27 mouse cellular contexts compared by ENCODE assay signal in the genomic region with DNA sequence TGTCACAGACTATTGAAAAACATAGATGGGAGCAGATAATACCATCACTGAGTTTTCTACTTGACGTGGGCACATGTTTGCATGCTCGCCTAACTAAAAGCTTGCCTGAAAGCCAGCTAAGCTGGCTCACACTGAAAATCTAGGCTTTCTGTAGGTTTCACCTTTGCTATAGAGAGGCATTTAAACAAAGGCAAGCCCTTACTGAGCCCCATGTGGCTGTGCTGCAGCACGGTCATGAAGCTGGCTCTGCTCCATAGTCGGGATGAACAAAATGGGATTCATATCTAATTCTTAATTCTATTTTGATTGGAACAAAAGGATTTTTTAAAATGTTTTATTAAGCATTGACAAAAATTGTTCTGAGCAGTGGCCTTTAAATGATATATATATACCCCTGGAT.
DNase-seq lines count a peak whose midpoint lies in the region; ATAC-seq and TF ChIP-seq lines count a peak whose summit lies in the region.
"Had no signal": no experiment of that assay in that cellular context is flagged by ENCODE, and none has a peak within 500 bp of the region (broad histone marks: within the 10 kb centered on the region; RNA-seq: fewer than 3 reads in every experiment).

No protein-coding gene starts in this region.

- H3K9me3 ChIP-seq in forebrain, embryonic 14.5 days (replicated peaks; ENCODE audit: control insufficient read depth, low read length), result no peaks in the 10 kb centered on the region
- H3K9me3 ChIP-seq in forebrain, embryonic 11.5 days (ENCODE audit: control insufficient read depth, low read length), result no peaks in the 10 kb centered on the region
- H3K9me3 ChIP-seq in kidney, embryonic 14.5 days (ENCODE audit: control insufficient read depth, low read length), result no peaks in the 10 kb centered on the region
- H3K9me3 ChIP-seq: forebrain, embryonic 10.5 days; G1E; heart, embryonic 12.5 days; heart, embryonic 15.5 days had no signal

- no peaks in the 10 kb centered on the region for H3K4me1 ChIP-seq in forebrain, embryonic 14.5 days (ENCODE audit: control insufficient read depth, insufficient read depth, low read length)
- no peaks in the 10 kb centered on the region for H3K4me1 ChIP-seq in forebrain, embryonic 11.5 days (replicated peaks; ENCODE audit: control insufficient read depth, insufficient read depth, low read length)
- H3K4me1 ChIP-seq in kidney, adult 2 months (ENCODE audit: control insufficient read depth, insufficient read depth, low read length), result no peaks in the 10 kb centered on the region
- no peaks in the 10 kb centered on the region for H3K4me1 ChIP-seq in kidney, embryonic 14.5 days (ENCODE audit: control insufficient read depth, insufficient read depth, low read length)
- H3K4me1 ChIP-seq: forebrain, embryonic 10.5 days; heart, embryonic 12.5 days; heart, embryonic 15.5 days had no signal

- no peak overlapping the region for H3K4me2 ChIP-seq in forebrain, embryonic 14.5 days (ENCODE audit: low read length)
- H3K4me2 ChIP-seq in forebrain, embryonic 11.5 days (ENCODE audit: low read depth, low read length, severe bottlenecking), result no peak overlapping the region
- no peak overlapping the region for H3K4me2 ChIP-seq in kidney, embryonic 14.5 days (replicated peaks; ENCODE audit: low read depth, low read length)
- H3K4me2 ChIP-seq: heart, embryonic 12.5 days; heart, embryonic 15.5 days; hindbrain, embryonic 14.5 days had no signal

- WGBS in forebrain, embryonic 14.5 days, result 61% methylated on average over 4 of the region's 4 CpGs
- WGBS in forebrain, embryonic 11.5 days, result 77% methylated on average over 4 of the region's 4 CpGs
- WGBS in kidney, adult 2 months, result 84% methylated on average over 4 of the region's 4 CpGs
- WGBS in kidney, embryonic 14.5 days, result 87% methylated on average over 4 of the region's 4 CpGs

- no peak overlapping the region for H3K4me3 ChIP-seq in forebrain, embryonic 14.5 days (ENCODE audit: low read depth, low read length)
- H3K4me3 ChIP-seq in forebrain, embryonic 11.5 days (ENCODE audit: low read depth, low read length), result no peak overlapping the region
- H3K4me3 ChIP-seq in gastrocnemius, adult 2 months, result peak overlapping the region; percentile 44
- no peak overlapping the region for H3K4me3 ChIP-seq in kidney, adult 2 months (ENCODE audit: insufficient read depth, low read depth, low read length)
- H3K4me3 ChIP-seq in kidney, embryonic 14.5 days (ENCODE audit: low read length), result no peak overlapping the region
- H3K4me3 ChIP-seq: forebrain, embryonic 10.5 days; heart, embryonic 12.5 days; heart, embryonic 15.5 days had no signal

- no peak for TF ChIP-seq CTCF in gastrocnemius, adult 2 months (IDR thresholded peaks at IDR 0.05)
- TF ChIP-seq CTCF in kidney, adult 2 months (conservative IDR thresholded peaks at IDR 0.05; ENCODE audit: insufficient read depth, insufficient read length, low read depth, low read length), result no peak

- DNase-seq in forebrain, embryonic 14.5 days (ENCODE audit: low spot score), result peak; percentile 17
- DNase-seq in forebrain, embryonic 11.5 days (ENCODE audit: low spot score), result no peak
- DNase-seq in gastrocnemius, adult 2 months, result no peak
- no peak for DNase-seq in gastrocnemius, postnatal 25 days
- DNase-seq in kidney, adult 2 months, result no peak
- peak; percentile 46 for DNase-seq in A20 (ENCODE audit: low read depth, low spot score)
- no peak for DNase-seq in adrenal gland, postnatal 10 days
- DNase-seq: adrenal gland, postnatal 14 days; B cell, adult 2 months; cerebellum, adult 11-12 months; cerebellum, adult 9-10 months; cerebellum, postnatal 14 days; gastrocnemius, postnatal 14 days; heart, postnatal 10 days; heart, postnatal 36 days; kidney, adult 18-20 months had no signal

- no peaks in the 10 kb centered on the region for H3K36me3 ChIP-seq in forebrain, embryonic 14.5 days (ENCODE audit: control insufficient read depth, insufficient read depth, low read length)
- H3K36me3 ChIP-seq in forebrain, embryonic 11.5 days (ENCODE audit: control insufficient read depth, insufficient read depth, low read length), result no peaks in the 10 kb centered on the region
- H3K36me3 ChIP-seq in kidney, adult 2 months (ENCODE audit: control insufficient read depth, insufficient read depth, low read length), result 0 out of 2 replicates have a peak, but pooled peaks cover 2% of the 10 kb centered on the region
- H3K36me3 ChIP-seq in kidney, embryonic 14.5 days (ENCODE audit: control insufficient read depth, insufficient read depth, low read length), result no peaks in the 10 kb centered on the region
- H3K36me3 ChIP-seq: forebrain, embryonic 10.5 days; G1E had no signal

- intact Hi-C loops in gastrocnemius, adult 2 months (cut with DNase I), result no loop called here

- H3K27ac ChIP-seq in forebrain, embryonic 14.5 days (ENCODE audit: low read depth, low read length), result no peak overlapping the region; the same call in 1 of the 2 replicates
- H3K27ac ChIP-seq in forebrain, embryonic 11.5 days (ENCODE audit: low read depth, low read length), result no peak overlapping the region
- H3K27ac ChIP-seq in gastrocnemius, adult 2 months, result 0 out of 2 replicates have a peak overlapping the region, but pooled peaks have one; percentile 13
- H3K27ac ChIP-seq in kidney, adult 2 months (ENCODE audit: insufficient read depth, low read depth, low read length), result peak overlapping the region; percentile 9; the same call in 1 of the 2 replicates
- no peak overlapping the region for H3K27ac ChIP-seq in kidney, embryonic 14.5 days (ENCODE audit: low read depth, low read length)
- H3K27ac ChIP-seq: forebrain, embryonic 10.5 days; heart, embryonic 15.5 days; hindbrain, embryonic 14.5 days; hindbrain, postnatal 0 days had no signal

- ATAC-seq in forebrain, embryonic 14.5 days, result no peak
- ATAC-seq in forebrain, embryonic 11.5 days (replicated peaks; ENCODE audit: low FRiP score), result no peak
- no peak for ATAC-seq in kidney, embryonic 14.5 days (ENCODE audit: low FRiP score, low TSS enrichment)
- ATAC-seq: hindbrain, postnatal 0 days; inflammation-experienced regulatory T-cells, adult 6 months; intestine, embryonic 16.5 days; Patski had no signal

- no peak for TF ChIP-seq POLR2A in kidney, adult 2 months (IDR thresholded peaks at IDR 0.05; ENCODE audit: low read depth, low read length)

- H3K27me3 ChIP-seq in forebrain, embryonic 14.5 days (replicated peaks; ENCODE audit: control insufficient read depth, insufficient read depth, low read length), result no peaks in the 10 kb centered on the region
- no peaks in the 10 kb centered on the region for H3K27me3 ChIP-seq in forebrain, embryonic 11.5 days (ENCODE audit: control insufficient read depth, insufficient read depth, low read length)
- no peaks in the 10 kb centered on the region for H3K27me3 ChIP-seq in kidney, adult 2 months (replicated peaks; ENCODE audit: control insufficient read depth, insufficient read depth, low read length)
- H3K27me3 ChIP-seq in kidney, embryonic 14.5 days (ENCODE audit: control insufficient read depth, insufficient read depth, low read length), result no peaks in the 10 kb centered on the region
- H3K27me3 ChIP-seq: CH12.LX; heart, embryonic 12.5 days; heart, embryonic 15.5 days; Patski had no signal

- no peak overlapping the region for H3K9ac ChIP-seq in forebrain, embryonic 14.5 days (ENCODE audit: low read length)
- H3K9ac ChIP-seq in forebrain, embryonic 11.5 days (ENCODE audit: low read length), result no peak overlapping the region
- H3K9ac ChIP-seq in kidney, embryonic 14.5 days (ENCODE audit: low read depth, low read length), result no peak overlapping the region
- H3K9ac ChIP-seq: heart, embryonic 12.5 days; heart, embryonic 15.5 days; hindbrain, embryonic 14.5 days had no signal

Comparison
In these comparisons a context has a peak if more than half of its experiments do, and no peak if none do; other contexts are left out.
1. DNase-seq: peak in forebrain, embryonic 14.5 days (single experiment) and A20 (single experiment); none in forebrain, embryonic 11.5 days (single experiment), gastrocnemius, adult 2 months (single experiment), gastrocnemius, postnatal 25 days (single experiment), kidney, adult 2 months (single experiment) and adrenal gland, postnatal 10 days (single experiment).
2. H3K27ac ChIP-seq: peak in gastrocnemius, adult 2 months (single experiment) and kidney, adult 2 months (single experiment); none in forebrain, embryonic 14.5 days (single experiment), forebrain, embryonic 11.5 days (single experiment) and kidney, embryonic 14.5 days (single experiment).